Mouse (Mus musculus) cerebellum, adult 18-20 months (tissue): ENCODE measurements at regions not wholly inside any gene's neighbourhood (a gene's known extent, or its start where the extent isn't known, plus 50 kb on each side); places are given as distances from the start of the nearest gene placed in this dataset.
"Not testable (repeated sequence)": the region's sequence is repeated elsewhere in the genome, so short reads cannot be mapped to it uniquely, and the experiment has no call there.

Experiments used
- DNase-seq, 2 experiments: peaks; one replicate each; pipeline ENCODE4 v3.0.0; 2021

GRCm38 (mm10) chr14:47935401-47935800, 185.2 kb upstream of the Peli2 start:
- DNase-seq = no peak

- DNase-seq = no peak
Observed at GRCm38 (mm10) chr14:47937081-47937651, 183.5 kb upstream of the Peli2 start.

GRCm38 (mm10) chr14:47939781-47940590, 180.6 kb upstream of the Peli2 start:
- DNase-seq = no peak

GRCm38 (mm10) chr14:47942671-47943070, 178.0 kb upstream of the Peli2 start:
- DNase-seq = no peak

- DNase-seq = no peak
Observed at GRCm38 (mm10) chr14:47944595-47944994, 176.0 kb upstream of the Peli2 start.

GRCm38 (mm10) chr14:47951041-47951440, 169.6 kb upstream of the Peli2 start:
- no peak for DNase-seq

- DNase-seq = no peak
Observed at GRCm38 (mm10) chr14:47958171-47958570, 162.5 kb upstream of the Peli2 start.

GRCm38 (mm10) chr14:47959366-47960280, 161.0 kb upstream of the Peli2 start:
- no peak for DNase-seq

- not testable (repeated sequence) for DNase-seq
Observed at GRCm38 (mm10) chr14:47964806-47965205, 155.8 kb upstream of the Peli2 start.

GRCm38 (mm10) chr14:47969871-47970270, 150.8 kb upstream of the Peli2 start:
- no peak for DNase-seq

GRCm38 (mm10) chr14:47973161-47973560, 147.5 kb upstream of the Peli2 start:
- not testable (repeated sequence) for DNase-seq

GRCm38 (mm10) chr14:47982993-47983740, 137.5 kb upstream of the Peli2 start:
- DNase-seq = no peak

GRCm38 (mm10) chr14:47986483-47986882, 134.1 kb upstream of the Peli2 start:
- DNase-seq = no peak

GRCm38 (mm10) chr14:47986941-47987340, 133.7 kb upstream of the Peli2 start:
- no peak for DNase-seq

GRCm38 (mm10) chr14:47987392-47988075, 133.1 kb upstream of the Peli2 start:
- no peak for DNase-seq

GRCm38 (mm10) chr14:47988131-47988530, 132.5 kb upstream of the Peli2 start:
- DNase-seq = no peak

- DNase-seq = peak; percentile 17 to 20
Observed at GRCm38 (mm10) chr14:47989315-47989714, 131.3 kb upstream of the Peli2 start.

- DNase-seq = no peak
Observed at GRCm38 (mm10) chr14:47990716-47991115, 129.9 kb upstream of the Peli2 start.

GRCm38 (mm10) chr14:47991546-47991945, 129.1 kb upstream of the Peli2 start:
- no peak for DNase-seq

- DNase-seq = no peak
Observed at GRCm38 (mm10) chr14:47992091-47992490, 128.5 kb upstream of the Peli2 start.

- no peak for DNase-seq
Observed at GRCm38 (mm10) chr14:47992851-47993250, 127.8 kb upstream of the Peli2 start.

- DNase-seq = no peak
Observed at GRCm38 (mm10) chr14:47998936-47999335, 121.7 kb upstream of the Peli2 start.
